Mouse (Mus musculus): Measurements from ENCODE around the gene M1ap.
A peak's percentile ranks its signal among the peaks of the same experiment; 100 is the strongest.

DNA sequence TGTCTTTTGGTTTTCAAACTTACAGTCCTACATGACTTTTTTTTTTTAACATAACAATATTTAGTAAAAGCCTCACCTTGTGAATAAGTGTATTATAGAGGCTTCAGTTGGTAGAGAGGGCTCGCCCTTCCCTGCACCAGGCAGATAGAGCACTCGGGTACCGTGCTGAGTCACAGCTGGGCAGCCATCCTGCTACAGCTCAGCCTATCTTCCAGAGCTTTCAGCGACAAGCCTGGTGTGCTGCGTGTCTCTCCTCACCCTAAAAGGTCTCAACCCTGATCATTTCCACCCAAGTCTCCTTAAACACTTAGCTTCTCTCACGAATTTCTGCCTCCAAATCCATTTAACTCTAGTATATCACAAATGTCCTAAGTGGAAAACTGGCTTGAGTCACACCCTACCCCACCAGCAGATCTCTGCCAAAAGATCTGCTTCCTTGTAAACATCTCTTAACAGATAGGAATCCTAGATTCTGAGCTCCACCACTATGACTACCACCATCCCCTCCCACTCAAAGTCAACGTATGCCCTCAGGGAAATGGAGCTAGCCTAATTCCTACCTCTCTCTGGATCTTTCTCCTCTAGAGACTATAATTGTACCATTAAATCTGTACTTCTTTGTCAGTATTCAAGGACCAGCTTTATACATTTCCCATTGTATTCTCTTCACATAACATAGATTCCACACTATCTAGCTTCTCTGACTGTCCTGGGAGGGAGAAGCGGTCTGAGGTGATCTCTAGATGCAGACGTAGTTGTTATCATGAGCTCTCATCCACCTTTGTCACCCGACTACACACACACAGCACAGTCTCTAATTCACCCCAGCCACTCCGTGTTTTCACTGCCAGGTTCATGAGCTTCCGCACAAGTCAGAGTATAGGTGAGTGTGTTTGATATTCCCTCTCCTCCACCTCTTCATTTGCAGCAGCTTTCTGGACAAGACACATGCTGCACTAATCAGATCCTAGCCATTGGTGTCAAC, 68.1 kb downstream of the M1ap start:
- TF ChIP-seq CTCF (IDR thresholded peaks at IDR 0.05; ENCODE audit: low read depth): no peak
- TF ChIP-seq EP300 (IDR thresholded peaks at IDR 0.05; ENCODE audit: low read depth): peak; percentile 87
